Mouse (Mus musculus) E14TG2a.4 (cell line): ENCODE measurements at regions not wholly inside any gene's neighbourhood (a gene's known extent, or its start where the extent isn't known, plus 50 kb on each side); places are given as distances from the start of the nearest gene placed in this dataset.

ENCODE experiments used
- CTCF ChIP-seq: conservative IDR thresholded peaks from 2 replicates; pipeline ENCODE4 v1.5.1; 2014; ENCODE audit warnings: low read length
- NANOG ChIP-seq: IDR thresholded peaks from 2 replicates; pipeline ENCODE4 v1.6.1; 2014; ENCODE audit warnings: borderline replicate concordance, low read length, mixed read lengths
- POU5F1 ChIP-seq: IDR thresholded peaks from 2 replicates; pipeline ENCODE4 v1.6.1; 2014; ENCODE audit warnings: low read length, borderline replicate concordance

- TF ChIP-seq CTCF (no peak), NANOG (no peak), POU5F1 (no peak)
Observed at GRCm38 (mm10) chr6:50978571-50978970, 324.3 kb upstream of the Npvf start.
